Mouse (Mus musculus) olfactory bulb, adult 2 months (tissue): Measurements from ENCODE around the gene Atp8a1.

Source experiments
- CTCF ChIP-seq: fragments of 200-500 bp; IDR thresholded peaks from 2 replicates; pipeline ENCODE4 v1.5.1; 2012; ENCODE audit warnings: low read depth, mild to moderate bottlenecking, low read length, moderate library complexity; ENCODE audit not compliant: insufficient read depth
- POLR2A ChIP-seq: fragments of 200-500 bp; IDR thresholded peaks from 2 replicates; pipeline ENCODE4 v1.6.1; 2012; ENCODE audit warnings: mild to moderate bottlenecking, low read depth, low read length, moderate library complexity; ENCODE audit not compliant: insufficient read depth

- TF ChIP-seq CTCF (no peak), POLR2A (no peak)
Observed at GRCm38 (mm10) chr5:67756138-67756537, 91.1 kb downstream of the Atp8a1 start.
